Mouse (Mus musculus): ENCODE data around the gene Hist2h2aa1. TPM values are rescaled to one million over a fixed set of nuclear protein-coding genes. Genes with fewer than 3 reads are reported as not detected.
"Not testable (repeated sequence)": the region's sequence is repeated elsewhere in the genome, so short reads cannot be mapped to it uniquely, and the experiment has no call there.

Gene Hist2h2aa1
- polyA plus RNA-seq, 1 experiment, result 13.0 TPM

DNA sequence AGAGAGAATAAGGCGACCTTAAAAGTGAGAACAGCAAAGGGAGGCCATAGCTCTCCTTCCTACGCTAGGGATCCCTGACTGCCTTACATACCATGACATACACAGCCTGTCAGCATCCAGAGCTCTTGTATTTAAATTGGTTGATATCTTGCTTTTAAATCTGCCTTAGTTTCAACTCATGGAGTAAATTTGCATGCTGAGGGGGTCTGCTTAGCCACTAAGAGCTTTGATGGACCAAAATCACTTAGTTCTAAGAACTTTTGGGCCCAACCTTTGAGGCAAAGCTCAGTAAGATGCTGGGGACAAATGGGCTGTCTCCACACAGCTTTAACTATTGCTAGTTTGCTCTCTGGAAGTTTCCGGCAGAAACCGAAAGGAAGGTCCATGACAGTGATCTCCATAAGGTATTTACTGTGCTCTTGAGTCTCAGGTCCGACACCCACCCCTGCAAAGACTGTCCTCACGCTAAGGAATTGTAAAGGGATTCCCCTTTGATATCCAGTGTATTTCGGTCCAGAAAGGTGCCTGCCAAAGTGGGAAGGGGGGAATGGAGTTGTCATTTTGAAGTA is 7.9 kb upstream of the Hist2h2aa1 start:
- no peak for TF ChIP-seq GATA1 (IDR thresholded peaks at IDR 0.05; ENCODE audit: low read length)
- TF ChIP-seq TAL1 (IDR thresholded peaks at IDR 0.05; ENCODE audit: low read length), result no peak
- H3K9me3 ChIP-seq (ENCODE audit: control insufficient read depth, low read length), result no peaks in the 10 kb centered on the region
- no peaks in the 10 kb centered on the region for H3K27me3 ChIP-seq (ENCODE audit: control insufficient read depth)

DNA sequence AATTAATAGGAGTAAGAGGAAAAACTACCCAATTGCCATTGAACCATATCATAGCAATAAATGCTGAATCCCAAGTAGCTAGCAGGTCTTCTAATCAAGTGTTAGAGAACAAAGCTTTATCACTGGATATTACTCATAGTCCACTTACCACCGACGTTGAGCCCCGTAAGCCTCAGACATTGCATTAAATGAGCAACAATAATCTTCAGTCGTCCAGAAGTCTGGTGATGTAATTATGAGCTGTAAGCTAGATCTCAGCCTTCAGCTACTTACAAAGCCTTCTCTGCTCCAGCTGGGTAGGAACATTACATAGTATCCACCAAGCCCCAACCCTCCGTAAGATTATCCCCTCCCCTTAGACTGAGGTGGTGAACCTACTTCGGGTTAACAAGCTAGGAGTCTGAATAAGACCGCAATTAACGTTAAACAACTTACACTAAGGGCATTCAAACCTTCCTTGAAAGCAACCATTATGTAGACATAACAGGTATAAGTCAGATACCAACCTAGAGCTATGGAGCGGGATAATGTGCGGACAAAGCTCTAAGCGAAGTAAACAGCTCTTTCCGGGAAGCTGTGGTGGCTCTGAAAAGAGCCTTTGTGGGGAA is 7.3 kb upstream of the Hist2h2aa1 start:
- Histone ChIP-seq H3K27me3 (ENCODE audit: control insufficient read depth) (no peaks in the 10 kb centered on the region), H3K36me3 (ENCODE audit: control insufficient read depth) (peaks cover 13% of the 10 kb centered on the region), H3K4me3 (replicated peaks) (peak overlapping the region; percentile 65), H3K9me3 (ENCODE audit: control insufficient read depth, low read length) (no peaks in the 10 kb centered on the region), H3K4me1 (ENCODE audit: control insufficient read depth) (peaks cover 56% of the 10 kb centered on the region)
- TF ChIP-seq TAL1 (IDR thresholded peaks at IDR 0.05; ENCODE audit: low read length) (no peak), GATA1 (IDR thresholded peaks at IDR 0.05; ENCODE audit: low read length) (no peak)

More for the DNA sequence above, 7.9 kb upstream of the Hist2h2aa1 start:
- Histone ChIP-seq H3K4me3 (replicated peaks) (peak overlapping the region; percentile 65), H3K4me1 (ENCODE audit: control insufficient read depth) (peaks cover 52% of the 10 kb centered on the region), H3K36me3 (ENCODE audit: control insufficient read depth) (peaks cover 12% of the 10 kb centered on the region)

DNA sequence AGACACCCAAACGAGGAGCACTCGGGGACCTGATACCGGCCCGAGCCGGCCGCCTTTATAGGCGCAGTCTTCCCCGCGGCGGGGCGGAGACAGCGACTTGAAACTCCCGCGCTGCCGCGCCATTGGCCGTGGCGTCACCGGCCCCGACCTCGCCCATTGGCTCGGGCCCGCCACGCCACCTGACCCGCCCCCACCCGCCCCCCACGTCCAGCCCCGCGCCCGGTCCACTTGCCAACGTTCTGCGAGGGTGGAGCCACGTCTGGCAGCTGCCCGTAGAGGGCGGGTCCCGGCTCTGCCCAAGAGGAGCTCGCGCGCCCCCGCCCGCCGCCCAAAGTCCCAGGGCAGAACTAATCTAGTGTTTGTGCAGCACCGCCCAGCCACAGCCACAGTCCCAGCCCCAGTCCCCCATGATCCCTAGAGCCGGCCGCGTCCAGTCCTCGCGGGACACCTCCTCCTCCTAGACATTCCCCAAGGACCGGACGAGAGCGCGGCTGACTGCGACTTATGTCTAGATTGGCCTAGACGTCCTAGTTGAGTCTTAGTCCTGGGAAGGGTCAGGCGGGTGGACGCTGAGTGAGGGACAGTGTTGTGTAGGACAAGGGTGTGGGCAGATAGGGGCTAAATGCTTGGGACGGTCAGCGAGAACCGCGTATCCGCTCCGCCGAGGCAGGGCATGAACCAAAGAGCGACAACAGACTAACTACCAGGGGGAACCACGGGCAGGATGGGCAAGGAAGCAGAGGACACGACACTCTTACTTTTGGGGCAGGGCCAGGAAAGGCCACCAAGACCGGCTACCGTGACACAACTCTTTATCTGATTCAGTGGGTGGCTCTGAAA is 6.1 kb upstream of the Hist2h2aa1 start, which contains the start of gene Hist2h3c2:
Gene Hist2h3c2 (minus strand): TSS at position 174 of the 840 bp plus-strand sequence.
- peak within 1 kb of the TSS; percentile 65 for H3K4me3 ChIP-seq (replicated peaks)
- peaks cover 18% of the 10 kb centered on the region for H3K36me3 ChIP-seq (ENCODE audit: control insufficient read depth)
- H3K4me1 ChIP-seq (ENCODE audit: control insufficient read depth), result peaks cover 66% of the 10 kb centered on the region
- H3K9me3 ChIP-seq (ENCODE audit: control insufficient read depth, low read length); H3K27me3 ChIP-seq (ENCODE audit: control insufficient read depth): not testable (repeated sequence)

DNA sequence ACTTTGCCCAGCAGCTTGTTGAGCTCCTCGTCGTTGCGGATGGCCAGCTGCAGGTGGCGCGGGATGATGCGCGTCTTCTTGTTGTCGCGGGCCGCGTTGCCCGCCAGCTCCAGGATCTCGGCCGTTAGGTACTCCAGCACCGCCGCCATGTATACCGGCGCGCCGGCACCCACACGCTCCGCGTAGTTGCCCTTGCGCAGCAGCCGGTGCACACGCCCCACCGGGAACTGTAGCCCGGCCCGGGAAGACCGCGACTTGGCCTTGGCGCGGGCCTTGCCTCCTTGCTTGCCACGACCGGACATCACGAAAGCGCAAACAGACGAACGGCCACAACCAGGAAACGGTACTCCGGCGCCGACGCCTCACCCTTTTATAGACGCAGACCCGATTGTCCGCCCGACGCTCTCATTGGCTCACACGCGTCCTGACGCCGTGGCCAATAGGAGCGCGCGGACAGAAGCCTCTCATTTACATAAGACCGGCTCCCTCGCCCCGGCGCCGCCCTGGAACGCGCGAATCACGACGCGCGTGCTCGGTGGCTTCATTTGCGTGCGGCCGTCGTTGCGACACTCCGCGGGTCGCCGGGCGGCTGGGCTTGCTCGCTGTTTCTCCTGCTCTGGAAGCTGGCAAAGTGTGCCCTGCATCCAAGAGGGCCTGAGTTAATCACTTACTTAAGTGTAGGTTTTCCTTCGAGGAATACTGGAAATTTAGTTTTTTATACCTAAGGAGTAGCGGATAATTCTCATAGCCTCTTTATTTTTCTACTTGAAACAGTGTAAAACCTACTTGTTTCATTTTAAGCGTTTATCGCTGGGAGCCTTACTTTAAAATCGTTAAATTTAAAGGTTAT is 5.1 kb upstream of the Hist2h2aa1 start, which contains the start of gene Hist2h2aa2:
Gene Hist2h2aa2 (minus strand): TSS at position 328 of the 850 bp plus-strand sequence.
- not testable (repeated sequence) for H3K27me3 ChIP-seq (ENCODE audit: control insufficient read depth); H3K9me3 ChIP-seq (ENCODE audit: control insufficient read depth, low read length)
- Histone ChIP-seq H3K4me1 (ENCODE audit: control insufficient read depth) (peaks cover 74% of the 10 kb centered on the region), H3K4me3 (replicated peaks) (peak within 1 kb of the TSS; percentile 60), H3K36me3 (ENCODE audit: control insufficient read depth) (peaks cover 20% of the 10 kb centered on the region)

DNA sequence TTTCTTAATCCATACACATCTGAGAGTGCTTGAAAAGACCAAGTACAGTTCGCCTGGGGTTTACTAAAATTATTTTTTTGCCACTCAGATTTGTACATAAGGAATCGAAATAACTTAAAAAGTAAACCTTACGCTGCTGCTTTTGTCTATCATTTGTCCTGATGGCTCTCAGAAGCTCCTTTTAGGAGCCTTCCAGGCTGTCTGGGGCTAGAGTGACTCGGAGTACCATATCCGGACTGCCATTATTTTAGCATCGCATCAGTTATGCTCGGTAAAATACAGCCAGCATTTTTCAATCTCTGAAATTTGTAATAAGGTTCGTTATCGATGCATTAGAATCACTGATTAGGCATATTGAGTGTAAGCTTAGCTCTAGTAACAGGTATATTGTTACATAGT is 4.5 kb upstream of the Hist2h2aa1 start:
- no peaks in the 10 kb centered on the region for H3K27me3 ChIP-seq (ENCODE audit: control insufficient read depth)
- TF ChIP-seq TAL1 (IDR thresholded peaks at IDR 0.05; ENCODE audit: low read length), result no peak
- H3K9me3 ChIP-seq (ENCODE audit: control insufficient read depth, low read length), result no peaks in the 10 kb centered on the region
- H3K36me3 ChIP-seq (ENCODE audit: control insufficient read depth), result peaks cover 17% of the 10 kb centered on the region
- peaks cover 69% of the 10 kb centered on the region for H3K4me1 ChIP-seq (ENCODE audit: control insufficient read depth)
- peak overlapping the region; percentile 59 for H3K4me3 ChIP-seq (replicated peaks)

DNA sequence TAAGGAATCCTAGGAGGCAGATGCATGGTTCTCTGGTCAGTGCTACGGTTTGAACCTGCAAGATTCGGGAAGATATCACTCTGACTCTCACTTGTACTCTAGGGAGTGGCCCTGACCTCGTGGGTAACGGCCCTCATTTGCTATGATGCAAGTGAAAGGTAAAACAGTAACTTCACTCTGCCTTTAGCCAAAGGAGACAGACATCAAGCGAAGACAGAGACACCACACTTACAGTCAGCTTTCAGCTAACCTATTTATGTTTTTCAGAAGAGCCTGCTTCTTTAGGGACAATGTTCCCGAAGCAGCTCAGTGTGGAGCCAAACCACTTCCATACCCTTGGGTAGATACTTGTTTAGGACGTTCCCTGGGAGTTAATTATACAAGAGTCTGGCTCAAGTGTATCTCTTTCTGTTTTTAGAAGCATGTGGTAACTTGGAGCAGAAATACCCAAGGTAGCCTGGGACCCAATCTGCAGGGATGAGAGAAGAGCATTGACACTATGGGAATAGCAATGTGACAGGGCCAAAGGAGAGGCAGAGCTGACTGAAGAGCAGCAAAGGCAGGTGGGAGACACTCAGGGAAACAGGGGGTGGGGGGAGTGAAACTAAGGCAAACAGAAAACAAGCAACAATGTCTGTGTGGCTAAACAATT is 1.2 kb upstream of the Hist2h2aa1 start:
- H3K27me3 ChIP-seq (ENCODE audit: control insufficient read depth), result no peaks in the 10 kb centered on the region
- peaks cover 18% of the 10 kb centered on the region for H3K36me3 ChIP-seq (ENCODE audit: control insufficient read depth)
- no peaks in the 10 kb centered on the region for H3K9me3 ChIP-seq (ENCODE audit: control insufficient read depth, low read length)
- H3K4me3 ChIP-seq (replicated peaks), result peak overlapping the region; percentile 74
- no peak for TF ChIP-seq GATA1 (IDR thresholded peaks at IDR 0.05; ENCODE audit: low read length)
- H3K4me1 ChIP-seq (ENCODE audit: control insufficient read depth), result peaks cover 54% of the 10 kb centered on the region

DNA sequence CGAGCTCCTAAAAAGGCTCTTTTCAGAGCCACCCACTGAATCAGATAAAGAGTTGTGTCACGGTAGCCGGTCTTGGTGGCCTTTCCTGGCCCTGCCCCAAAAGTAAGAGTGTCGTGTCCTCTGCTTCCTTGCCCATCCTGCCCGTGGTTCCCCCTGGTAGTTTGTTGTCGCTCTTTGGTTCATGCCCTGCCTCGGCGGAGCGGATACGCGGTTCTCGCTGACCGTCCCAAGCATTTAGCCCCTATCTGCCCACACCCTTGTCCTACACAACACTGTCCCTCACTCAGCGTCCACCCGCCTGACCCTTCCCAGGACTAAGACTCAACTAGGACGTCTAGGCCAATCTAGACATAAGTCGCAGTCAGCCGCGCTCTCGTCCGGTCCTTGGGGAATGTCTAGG is 721 bp downstream of the Hist2h2aa1 start:
- not testable (repeated sequence) for H3K27me3 ChIP-seq (ENCODE audit: control insufficient read depth); H3K9me3 ChIP-seq (ENCODE audit: control insufficient read depth, low read length)
- H3K36me3 ChIP-seq (ENCODE audit: control insufficient read depth), result peaks cover 22% of the 10 kb centered on the region
- H3K4me1 ChIP-seq (ENCODE audit: control insufficient read depth), result peaks cover 67% of the 10 kb centered on the region
- H3K4me3 ChIP-seq (replicated peaks), result peak overlapping the region; percentile 49

DNA sequence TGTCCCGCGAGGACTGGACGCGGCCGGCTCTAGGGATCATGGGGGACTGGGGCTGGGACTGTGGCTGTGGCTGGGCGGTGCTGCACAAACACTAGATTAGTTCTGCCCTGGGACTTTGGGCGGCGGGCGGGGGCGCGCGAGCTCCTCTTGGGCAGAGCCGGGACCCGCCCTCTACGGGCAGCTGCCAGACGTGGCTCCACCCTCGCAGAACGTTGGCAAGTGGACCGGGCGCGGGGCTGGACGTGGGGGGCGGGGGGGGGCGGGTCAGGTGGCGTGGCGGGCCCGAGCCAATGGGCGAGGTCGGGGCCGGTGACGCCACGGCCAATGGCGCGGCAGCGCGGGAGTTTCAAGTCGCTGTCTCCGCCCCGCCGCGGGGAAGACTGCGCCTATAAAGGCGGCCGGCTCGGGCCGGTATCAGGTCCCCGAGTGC is 1.1 kb downstream of the Hist2h2aa1 start, which contains the start of gene Hist2h3c1:
Gene Hist2h3c1 (plus strand): TSS at position 259 of the 430 bp plus-strand sequence.
- peaks cover 66% of the 10 kb centered on the region for H3K4me1 ChIP-seq (ENCODE audit: control insufficient read depth)
- peak within 1 kb of the TSS; percentile 76 for H3K4me3 ChIP-seq (replicated peaks)
- H3K9me3 ChIP-seq (ENCODE audit: control insufficient read depth, low read length); H3K27me3 ChIP-seq (ENCODE audit: control insufficient read depth): not testable (repeated sequence)
- H3K36me3 ChIP-seq (ENCODE audit: control insufficient read depth), result peaks cover 20% of the 10 kb centered on the region
